ENCODE assay signal across 15 mouse cellular contexts in the genomic region with DNA sequence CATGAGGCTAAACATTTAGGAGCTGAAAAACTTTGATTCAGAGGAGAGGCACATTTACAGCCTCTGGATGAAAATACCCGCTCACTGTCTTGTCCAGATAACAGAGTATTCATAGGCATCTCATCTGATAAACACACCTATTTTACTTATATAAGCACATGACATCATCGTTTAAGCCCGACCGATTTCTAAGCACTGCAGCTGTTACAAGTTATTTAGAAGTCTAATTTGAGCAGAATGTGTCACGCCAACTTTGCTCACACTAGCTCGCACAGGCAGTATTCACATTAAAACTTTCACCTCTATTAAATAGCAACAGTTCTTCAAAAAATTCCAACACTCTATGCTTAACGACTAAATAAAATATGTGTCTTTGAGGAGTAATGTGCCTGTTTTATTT.
DNase-seq lines count a peak whose midpoint lies in the region.
"Had no signal": no experiment of that assay in that cellular context is flagged by ENCODE, and none has a peak within 500 bp of the region (broad histone marks: within the 10 kb centered on the region; RNA-seq: fewer than 3 reads in every experiment).

No protein-coding gene starts in this region.

- intact Hi-C loops in left cerebral cortex, postnatal 25 days (cut with DNase I), result loop anchor here (5.0 kb wide), 2 partner anchors 116 to 234 kb away; no protein-coding TSS in a partner anchor
- intact Hi-C loops in heart, postnatal 10 days (cut with DNase I), result no loop called here

- peak; percentile 2 to 9 for DNase-seq in layer of hippocampus, adult 8-10 months (ENCODE audit: low spot score in 2 of 2)
- no peak for DNase-seq in layer of hippocampus, postnatal 14 days (ENCODE audit: low spot score in 2 of 2)
- peak; percentile 37 to 48 for DNase-seq in right cerebral cortex, adult 2 months (ENCODE audit: low spot score in 2 of 2)
- no peak for DNase-seq in right cerebral cortex, postnatal 4 days
- DNase-seq in left cerebral cortex, postnatal 25 days (ENCODE audit: low spot score in 2 of 2), result peak; percentile 34 to 79
- DNase-seq in telencephalon, adult 2 months (ENCODE audit: low read depth, low spot score), result peak; percentile 53
- DNase-seq in heart, postnatal 10 days, result no peak
- no peak for DNase-seq in lung, postnatal 4 days
- DNase-seq: adrenal gland, adult 8-10 months; cerebellum, adult 11 months; cerebellum, postnatal 14 days; gastrocnemius, adult 2 months; kidney, adult 8-10 months; kidney, postnatal 36 days; lung, adult 18-20 months had no signal

Comparison
In these comparisons a context has a peak if more than half of its experiments do, and no peak if none do; other contexts are left out.
1. DNase-seq: peak in layer of hippocampus, adult 8-10 months (2 of 2), right cerebral cortex, adult 2 months (2 of 2), left cerebral cortex, postnatal 25 days (2 of 2) and telencephalon, adult 2 months (single experiment); none in layer of hippocampus, postnatal 14 days (0 of 2), right cerebral cortex, postnatal 4 days (single experiment), heart, postnatal 10 days (0 of 2) and lung, postnatal 4 days (0 of 2).